Mouse (Mus musculus): Measurements from ENCODE around the gene Siae. TPM values are rescaled to one million over a fixed set of nuclear protein-coding genes. Genes with fewer than 3 reads are reported as not detected.
A peak's percentile ranks its signal among the peaks of the same experiment; 100 is the strongest.

Gene Siae
- polyA plus RNA-seq, 1 experiment from 2014 or later = 7.0 TPM

DNA sequence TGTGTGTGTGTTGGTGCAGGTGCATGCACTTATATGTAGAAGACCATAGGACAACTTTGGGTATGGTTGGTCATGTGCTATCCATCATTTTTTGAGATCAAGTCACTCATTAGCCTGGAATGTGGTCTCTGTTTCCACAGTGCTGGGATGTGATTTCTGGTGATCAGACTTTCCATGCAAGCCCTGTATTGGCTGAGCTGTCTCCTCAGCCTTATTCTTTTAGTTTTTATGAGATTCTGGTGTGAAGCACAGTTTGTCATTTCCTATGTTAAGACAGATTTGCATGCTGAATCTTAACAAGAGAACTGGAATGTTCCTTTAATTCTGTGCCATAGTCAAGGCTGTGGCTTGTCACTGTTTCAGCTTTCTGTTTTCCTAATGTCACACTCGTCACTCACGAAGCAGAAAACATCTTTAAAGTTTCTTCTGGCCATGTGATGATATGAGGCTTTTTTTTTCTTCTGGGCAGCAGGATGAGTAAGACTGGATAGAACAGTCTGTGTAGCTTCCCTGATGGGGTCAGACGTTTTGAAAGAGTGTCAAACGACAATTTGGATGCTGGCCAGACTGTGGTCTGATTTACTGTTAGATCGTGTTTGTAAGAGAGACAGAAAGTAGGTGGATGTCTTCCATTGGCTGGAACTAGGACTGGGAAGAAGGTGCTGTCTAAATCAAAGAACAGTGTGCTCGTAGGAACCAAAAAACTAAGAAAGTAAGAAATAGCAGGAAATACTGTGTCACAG, 81.5 kb downstream of the Siae start:
- Histone ChIP-seq H3K4me1 (no peaks in the 10 kb centered on the region), H3K36me3 (ENCODE audit: poor library complexity, severe bottlenecking) (no peaks in the 10 kb centered on the region), H3K27me3 (no peaks in the 10 kb centered on the region), H3K9ac (no peak overlapping the region), H3K4me3 (no peak overlapping the region), H3K27ac (no peak overlapping the region), H3K9me3 (replicated peaks) (no peaks in the 10 kb centered on the region), H3K4me2 (no peak overlapping the region)
- ATAC-seq = 0 out of 2 replicates have a peak, but pooled peaks have one; percentile 36
- 62% methylated on average over 6 of the region's 6 CpGs for WGBS

DNA sequence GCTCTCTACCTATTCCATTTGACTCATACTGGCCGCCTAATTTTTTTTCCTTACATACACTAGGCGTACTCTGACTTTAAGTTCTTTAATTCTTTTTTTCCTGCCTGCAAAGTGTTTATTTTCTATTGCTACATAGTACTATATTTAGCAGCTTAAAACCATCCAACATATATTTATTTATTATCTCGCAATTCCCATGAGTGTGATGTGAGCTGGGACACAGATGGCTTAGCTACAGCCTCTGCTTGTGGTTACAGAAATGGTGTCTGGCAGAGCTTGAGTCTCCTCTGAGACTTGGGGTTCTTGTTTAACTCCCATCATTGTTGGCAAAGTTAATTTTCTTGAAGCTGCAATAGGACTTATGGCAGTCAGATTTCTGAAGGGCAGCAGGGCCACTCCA, 83.2 kb downstream of the Siae start:
- Histone ChIP-seq H3K4me3 (no peak overlapping the region), H3K4me2 (no peak overlapping the region), H3K27ac (no peak overlapping the region), H3K4me1 (no peaks in the 10 kb centered on the region), H3K27me3 (no peaks in the 10 kb centered on the region), H3K9me3 (replicated peaks) (no peaks in the 10 kb centered on the region), H3K9ac (no peak overlapping the region), H3K36me3 (ENCODE audit: poor library complexity, severe bottlenecking) (no peaks in the 10 kb centered on the region)
- WGBS = 90% methylated on average over 3 of the region's 3 CpGs
- ATAC-seq = no peak

DNA sequence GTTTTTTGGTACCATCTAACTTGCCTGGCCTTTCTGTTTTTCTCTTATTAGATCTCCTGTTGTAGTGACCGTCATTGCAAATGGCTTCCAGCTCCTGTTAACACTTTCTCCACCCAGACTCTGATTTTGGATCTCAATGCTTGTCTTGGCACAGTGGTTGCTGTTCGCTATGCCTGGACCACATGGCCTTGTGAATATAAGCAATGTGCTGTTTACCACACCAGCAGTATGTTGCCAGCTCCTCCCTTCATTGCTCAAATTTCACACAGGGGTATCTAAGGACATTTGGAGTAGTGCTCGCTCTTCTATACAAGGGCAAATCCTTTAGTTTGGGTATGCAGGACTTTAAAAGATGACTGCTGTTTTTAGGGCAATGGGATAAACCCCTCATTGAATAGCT, 90.7 kb downstream of the Siae start:
- Histone ChIP-seq H3K27me3 (no peaks in the 10 kb centered on the region), H3K27ac (no peak overlapping the region), H3K4me3 (no peak overlapping the region), H3K4me2 (no peak overlapping the region), H3K36me3 (ENCODE audit: poor library complexity, severe bottlenecking) (peaks cover 40% of the 10 kb centered on the region), H3K9ac (no peak overlapping the region), H3K9me3 (replicated peaks) (no peaks in the 10 kb centered on the region), H3K4me1 (no peaks in the 10 kb centered on the region)
- WGBS = 86% methylated on average over 3 of the region's 3 CpGs
- no peak for ATAC-seq

DNA sequence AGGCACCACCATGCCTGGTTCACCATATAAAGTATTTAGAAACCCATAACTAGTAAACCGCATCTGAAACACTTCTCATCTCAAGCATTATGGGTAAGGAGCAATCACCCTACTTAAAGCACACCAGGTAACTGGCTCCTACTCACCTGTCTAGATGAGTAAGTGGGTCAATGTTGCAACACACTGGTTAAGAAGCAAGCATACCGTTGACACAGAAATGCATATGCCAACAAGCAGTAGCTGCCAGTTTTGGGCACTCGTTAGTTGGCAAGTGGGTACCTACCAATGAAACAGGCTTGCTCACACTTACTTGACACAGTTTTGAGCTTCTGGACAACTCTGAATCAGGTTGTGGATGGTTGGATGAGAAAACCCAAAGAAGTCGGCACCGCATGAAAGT, 95.1 kb downstream of the Siae start:
- Histone ChIP-seq H3K4me2 (no peak overlapping the region), H3K4me1 (no peaks in the 10 kb centered on the region), H3K9ac (no peak overlapping the region), H3K4me3 (no peak overlapping the region), H3K9me3 (replicated peaks) (no peaks in the 10 kb centered on the region), H3K27ac (no peak overlapping the region), H3K36me3 (ENCODE audit: poor library complexity, severe bottlenecking) (peaks cover 69% of the 10 kb centered on the region), H3K27me3 (no peaks in the 10 kb centered on the region)
- ATAC-seq = no peak
- 97% methylated on average over 5 of the region's 5 CpGs for WGBS

DNA sequence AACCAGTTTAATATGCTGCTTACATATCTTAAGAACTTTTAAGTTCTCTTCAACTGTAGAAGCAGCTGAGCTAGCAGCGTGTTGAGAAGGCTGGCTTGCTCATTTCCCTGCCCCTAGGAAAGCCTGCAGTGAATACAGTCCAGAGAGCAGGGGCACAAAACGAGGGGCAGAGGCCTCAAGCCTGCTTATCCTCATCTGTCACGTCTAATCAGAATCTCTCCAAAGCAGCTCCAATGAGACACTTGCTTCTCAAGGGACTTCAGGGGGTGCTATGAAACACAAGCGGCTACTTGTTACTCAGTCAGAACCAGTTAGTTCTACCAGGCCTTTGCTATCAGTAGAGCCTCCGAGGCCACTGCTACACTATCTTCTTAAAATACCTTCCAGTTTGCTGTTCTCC, 98.3 kb downstream of the Siae start:
- ATAC-seq = no peak
- WGBS = 88% methylated on average over 5 of the region's 5 CpGs
- H3K36me3 ChIP-seq (ENCODE audit: poor library complexity, severe bottlenecking) = peaks cover 54% of the 10 kb centered on the region

DNA sequence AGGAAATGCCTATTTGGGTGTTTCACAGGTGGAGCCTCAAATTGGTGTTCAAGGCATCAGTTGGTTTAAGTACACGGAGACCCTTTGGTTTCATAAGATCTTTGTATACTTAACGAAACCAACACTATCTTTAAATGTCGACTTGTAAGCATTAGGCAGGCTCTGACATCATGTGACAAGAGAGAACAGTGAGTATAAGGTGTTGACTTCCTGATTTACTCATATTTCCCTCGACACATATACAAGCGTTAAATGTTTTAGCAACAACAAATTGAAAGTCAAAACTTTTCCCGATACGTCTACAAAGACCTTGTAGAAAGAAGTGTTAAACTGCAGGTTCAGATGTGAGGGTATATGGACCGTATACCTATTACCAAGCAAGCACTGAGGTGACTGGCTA, 100.5 kb downstream of the Siae start:
- ATAC-seq = no peak
- no peaks in the 10 kb centered on the region for H3K27me3 ChIP-seq
- WGBS = 71% methylated on average over 8 of the region's 8 CpGs
- H3K4me1 ChIP-seq = peaks cover 12% of the 10 kb centered on the region
- peak overlapping the region; percentile 57 for H3K4me3 ChIP-seq
- no peak overlapping the region for H3K27ac ChIP-seq
- peaks cover 32% of the 10 kb centered on the region for H3K36me3 ChIP-seq (ENCODE audit: poor library complexity, severe bottlenecking)
- H3K4me2 ChIP-seq = peak overlapping the region; percentile 77
- H3K9ac ChIP-seq = peak overlapping the region; percentile 71; the same call in 1 of the 2 replicates
- no peaks in the 10 kb centered on the region for H3K9me3 ChIP-seq (replicated peaks)

More for the DNA sequence above, 98.3 kb downstream of the Siae start:
- Histone ChIP-seq H3K9me3 (replicated peaks) (no peaks in the 10 kb centered on the region), H3K27me3 (no peaks in the 10 kb centered on the region), H3K9ac (no peak overlapping the region), H3K4me3 (no peak overlapping the region), H3K27ac (no peak overlapping the region), H3K4me1 (peaks cover 12% of the 10 kb centered on the region), H3K4me2 (no peak overlapping the region)

DNA sequence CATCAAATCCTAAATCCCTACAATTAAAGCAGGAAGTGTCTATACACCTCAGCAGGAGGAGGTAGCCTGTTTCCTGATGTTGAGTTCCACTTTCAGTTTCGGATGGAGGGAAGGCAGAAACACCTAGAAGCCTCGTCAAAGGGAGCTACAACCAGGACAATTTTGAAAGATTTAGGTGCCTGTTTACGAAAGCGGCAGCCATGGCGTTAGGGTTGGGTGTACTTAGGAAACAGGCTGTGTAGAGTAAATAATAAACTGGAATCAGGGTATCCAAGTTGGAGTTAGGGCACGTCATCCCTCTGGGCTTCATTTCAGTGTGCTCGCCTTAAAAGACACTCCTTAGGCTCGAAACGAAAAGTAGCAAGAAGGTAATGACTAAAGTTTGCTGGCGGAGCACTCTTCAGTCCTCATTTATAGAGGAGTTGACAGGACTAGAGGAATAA, 101.0 kb downstream of the Siae start:
- Histone ChIP-seq H3K27me3 (no peaks in the 10 kb centered on the region), H3K36me3 (ENCODE audit: poor library complexity, severe bottlenecking) (peaks cover 27% of the 10 kb centered on the region), H3K9ac (peak overlapping the region; percentile 71), H3K4me2 (peak overlapping the region; percentile 77), H3K4me1 (peaks cover 12% of the 10 kb centered on the region), H3K27ac (no peak overlapping the region), H3K9me3 (replicated peaks) (no peaks in the 10 kb centered on the region), H3K4me3 (peak overlapping the region; percentile 57)
- 3% methylated on average over 10 of the region's 10 CpGs for WGBS
- no peak; the same call in 1 of the 2 replicates for ATAC-seq

DNA sequence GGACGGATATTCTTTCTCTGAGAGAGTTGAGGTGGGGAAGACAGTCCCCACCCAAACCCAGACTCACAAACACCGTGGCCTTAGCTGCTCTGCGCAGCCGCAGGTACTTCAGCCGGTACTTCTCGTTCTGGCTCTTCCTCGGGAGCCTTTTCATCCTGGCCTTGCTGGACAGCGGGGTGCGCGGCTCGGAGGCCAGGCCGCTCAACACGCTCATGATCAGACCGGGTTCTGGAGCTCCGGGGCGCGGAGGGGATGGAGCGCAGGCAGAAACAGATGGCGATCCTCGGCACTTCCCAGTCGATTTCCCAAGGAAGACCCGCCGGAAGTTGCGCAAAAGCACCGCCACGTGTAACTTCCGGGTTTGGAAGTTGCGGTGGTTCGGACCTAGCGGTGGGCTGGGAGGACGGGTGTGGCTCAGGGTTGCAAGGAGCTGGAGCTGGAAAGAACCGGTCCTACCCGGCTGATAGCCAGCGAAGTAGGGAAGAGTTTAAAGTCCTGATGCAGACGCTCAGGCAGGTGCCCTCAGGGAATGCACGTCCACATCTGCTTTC, 101.5 kb downstream of the Siae start, which contains the start of gene Tbrg1:
Gene Tbrg1, minus strand, starts transcription at position 382 of the 551 bp plus-strand sequence.
- WGBS = under 1% methylated on average over 36 of the region's 36 CpGs
- peak within 1 kb of the TSS; percentile 49; the same call in 1 of the 2 replicates for H3K27ac ChIP-seq
- H3K9me3 ChIP-seq (replicated peaks) = no peaks in the 10 kb centered on the region
- peaks cover 12% of the 10 kb centered on the region for H3K4me1 ChIP-seq
- peak; percentile 90 for ATAC-seq
- H3K36me3 ChIP-seq (ENCODE audit: poor library complexity, severe bottlenecking) = peaks cover 25% of the 10 kb centered on the region
- H3K27me3 ChIP-seq = no peaks in the 10 kb centered on the region
- H3K9ac ChIP-seq = peak within 1 kb of the TSS; percentile 71
- peak within 1 kb of the TSS; percentile 77 for H3K4me2 ChIP-seq
- H3K4me3 ChIP-seq = peak within 1 kb of the TSS; percentile 57

DNA sequence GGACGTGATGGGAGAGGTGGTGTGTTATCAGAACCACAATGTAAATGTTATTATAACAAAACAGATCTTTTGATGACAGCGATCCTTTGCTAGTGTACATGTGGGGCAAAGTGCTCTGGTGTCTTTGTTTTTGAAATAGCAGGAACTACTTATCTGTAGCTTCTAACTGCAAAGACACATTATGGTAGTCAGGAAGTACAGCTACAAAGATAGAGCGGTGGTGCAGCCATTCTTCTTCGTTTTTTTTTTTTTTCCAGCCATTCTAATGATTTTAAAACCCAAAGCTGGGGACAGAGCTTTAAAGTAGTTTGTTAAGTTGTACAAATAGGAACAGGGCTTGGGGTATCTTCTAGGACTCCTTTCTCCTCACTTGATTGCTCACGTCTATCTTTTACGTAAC, 103.9 kb downstream of the Siae start:
- ATAC-seq = no peak
- WGBS = 85% methylated on average over 6 of the region's 6 CpGs
- H3K27me3 ChIP-seq = no peaks in the 10 kb centered on the region

DNA sequence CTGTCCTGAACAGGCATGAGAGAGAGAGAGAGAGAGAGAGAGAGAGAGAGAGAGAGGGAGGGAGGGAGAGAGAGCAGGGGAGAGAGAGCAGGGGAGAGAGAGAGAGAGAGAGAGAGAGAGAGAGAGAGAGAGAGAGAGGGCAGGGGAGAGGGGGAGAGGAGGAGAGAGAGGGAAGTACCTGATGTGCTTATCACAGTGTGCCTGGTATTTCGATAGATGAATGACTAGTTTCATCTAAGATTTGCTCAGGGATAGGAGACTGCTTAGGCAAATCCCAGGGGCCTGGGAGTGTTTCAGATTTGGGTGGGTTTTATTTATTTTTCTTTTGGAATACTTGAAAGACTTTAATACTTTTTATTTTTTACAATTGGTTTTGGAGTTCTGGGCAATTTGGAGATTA, 107.7 kb downstream of the Siae start:
- no peaks in the 10 kb centered on the region for H3K27me3 ChIP-seq
- H3K4me2 ChIP-seq = no peak overlapping the region
- WGBS = 92% methylated on average over 1 of the region's 1 CpGs
- H3K36me3 ChIP-seq (ENCODE audit: poor library complexity, severe bottlenecking) = no peaks in the 10 kb centered on the region
- no peaks in the 10 kb centered on the region for H3K4me1 ChIP-seq
- no peak overlapping the region for H3K4me3 ChIP-seq
- H3K9ac ChIP-seq = no peak overlapping the region
- ATAC-seq = no peak
- no peak overlapping the region for H3K27ac ChIP-seq
- H3K9me3 ChIP-seq (replicated peaks) = no peaks in the 10 kb centered on the region

More for the DNA sequence above, 103.9 kb downstream of the Siae start:
- Histone ChIP-seq H3K4me3 (no peak overlapping the region), H3K4me1 (peaks cover 12% of the 10 kb centered on the region), H3K4me2 (no peak overlapping the region), H3K36me3 (ENCODE audit: poor library complexity, severe bottlenecking) (peaks cover under 1% of the 10 kb centered on the region; the same call in 1 of the 2 replicates), H3K9me3 (replicated peaks) (no peaks in the 10 kb centered on the region), H3K27ac (no peak overlapping the region), H3K9ac (no peak overlapping the region)

DNA sequence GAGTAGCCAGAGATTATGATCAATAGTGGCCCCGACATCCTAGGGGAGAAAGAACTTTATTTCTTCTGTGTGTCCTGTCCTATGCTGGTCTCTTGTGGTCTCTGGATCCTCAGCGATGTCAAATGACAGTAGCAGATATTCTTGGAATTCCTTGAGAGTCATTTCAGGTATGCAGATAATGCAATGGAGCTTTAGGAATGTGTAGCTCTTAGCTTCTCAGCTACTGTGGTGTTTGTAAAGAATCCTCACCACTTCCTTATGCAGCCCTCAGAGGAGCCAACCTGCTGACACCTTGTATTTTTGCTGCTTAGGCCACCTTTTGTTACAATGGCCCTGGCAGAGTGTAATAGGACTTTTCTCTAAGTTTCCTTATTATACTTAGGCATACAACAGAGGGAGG, 109.1 kb downstream of the Siae start:
- no peak overlapping the region for H3K9ac ChIP-seq
- no peak overlapping the region for H3K4me3 ChIP-seq
- no peaks in the 10 kb centered on the region for H3K9me3 ChIP-seq (replicated peaks)
- 79% methylated on average over 2 of the region's 2 CpGs for WGBS
- no peaks in the 10 kb centered on the region for H3K27me3 ChIP-seq
- no peak overlapping the region for H3K4me2 ChIP-seq
- no peak for ATAC-seq
- no peaks in the 10 kb centered on the region for H3K36me3 ChIP-seq (ENCODE audit: poor library complexity, severe bottlenecking)
- H3K4me1 ChIP-seq = no peaks in the 10 kb centered on the region
- no peak overlapping the region for H3K27ac ChIP-seq

DNA sequence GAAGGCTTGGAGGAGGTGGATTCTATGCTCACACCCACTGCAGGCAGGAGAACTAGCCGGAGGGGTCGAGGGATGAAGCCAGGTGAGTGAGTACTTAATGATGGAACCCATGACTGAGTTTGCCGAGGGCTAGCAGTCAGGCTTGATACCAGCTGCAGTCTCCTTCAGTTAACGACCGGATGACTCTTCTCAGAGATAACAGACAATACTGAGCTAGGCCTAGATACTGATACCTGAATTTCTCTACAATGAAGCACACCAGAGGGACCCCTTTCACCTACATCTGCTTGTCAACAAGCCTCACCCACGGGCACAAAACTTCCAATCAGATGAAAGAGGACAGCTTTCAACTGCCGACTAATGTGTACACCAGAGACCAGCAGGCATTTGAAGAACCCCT, 110.5 kb downstream of the Siae start:
- H3K4me2 ChIP-seq = no peak overlapping the region
- no peak overlapping the region for H3K27ac ChIP-seq
- WGBS = 82% methylated on average over 7 of the region's 7 CpGs
- no peaks in the 10 kb centered on the region for H3K36me3 ChIP-seq (ENCODE audit: poor library complexity, severe bottlenecking)
- H3K9ac ChIP-seq = no peak overlapping the region
- no peaks in the 10 kb centered on the region for H3K4me1 ChIP-seq
- H3K27me3 ChIP-seq = no peaks in the 10 kb centered on the region
- H3K9me3 ChIP-seq (replicated peaks) = no peaks in the 10 kb centered on the region
- H3K4me3 ChIP-seq = no peak overlapping the region
- no peak for ATAC-seq
